Mouse (Mus musculus) heart, embryonic 13.5 days (tissue): ENCODE measurements around the gene Gm5475. TPM values are rescaled to one million over a fixed set of nuclear protein-coding genes. Genes with fewer than 3 reads are reported as not detected.

ENCODE experiments used
- ATAC-seq: fragments of 200-750 bp; cut with Nextera tagmentation; 2 replicates; pipeline ENCODE4 v1.8.0; 2017; ENCODE audit warnings: moderate TSS enrichment; ENCODE audit not compliant: insufficient number of reproducible peaks, low FRiP score, low TSS enrichment; ENCODE audit errors: extremely low read depth
- H3K27ac ChIP-seq: fragments of 300-500 bp; sonication (generic); replicated peaks from 2 replicates; pipeline ENCODE4 v1.5.1; 2015; ENCODE audit warnings: moderate library complexity, mild to moderate bottlenecking, inconsistent platforms
- H3K27me3 ChIP-seq: fragments of 300-500 bp; sonication (generic); replicated peaks from 2 replicates; pipeline ENCODE4 v1.6.1; 2015; ENCODE audit warnings: mild to moderate bottlenecking, inconsistent platforms
- H3K36me3 ChIP-seq: fragments of 300-500 bp; sonication (generic); 2 replicates; pipeline ENCODE4 v1.6.1; 2015; ENCODE audit warnings: mild to moderate bottlenecking, inconsistent platforms
- H3K4me1 ChIP-seq: fragments of 300-500 bp; sonication (generic); 2 replicates; pipeline ENCODE4 v1.6.1; 2015; ENCODE audit warnings: inconsistent platforms
- H3K4me2 ChIP-seq: fragments of 300-500 bp; sonication (generic); 2 replicates; pipeline ENCODE4 v1.6.1; 2015; ENCODE audit warnings: inconsistent platforms, mild to moderate bottlenecking, moderate library complexity
- H3K4me3 ChIP-seq: fragments of 300-500 bp; sonication (generic); 2 replicates; pipeline ENCODE4 v1.5.1; 2015; ENCODE audit warnings: moderate library complexity, mild to moderate bottlenecking, inconsistent platforms
- H3K9ac ChIP-seq: fragments of 300-500 bp; sonication (generic); 2 replicates; pipeline ENCODE4 v1.6.1; 2015; ENCODE audit warnings: inconsistent platforms, mild to moderate bottlenecking, moderate library complexity
- H3K9me3 ChIP-seq: fragments of 300-500 bp; sonication (generic); 2 replicates; pipeline ENCODE4 v1.6.1; 2016; ENCODE audit warnings: inconsistent platforms
- WGBS: fragments of 180-500 bp; shearing (Covaris S2); methylation state at CpG from one replicate; pipeline ENCODE4 v1.1.7; 2015; ENCODE audit warnings: mixed read lengths; 5-methylcytosine and 5-hydroxymethylcytosine counted together
- polyA plus RNA-seq: library from polyadenylated mRNA; unstranded; fragments of >200 nt; fragmentation: Nextera tagmentation; extraction: Ambion mirVana; gene quantifications from 2 replicates; pipeline ENCODE4 v1.2.1, GENCODE M21; 2015

Gm5475 gene
- polyA plus RNA-seq, 1 experiment from 2014 or later = 0.05 TPM

DNA sequence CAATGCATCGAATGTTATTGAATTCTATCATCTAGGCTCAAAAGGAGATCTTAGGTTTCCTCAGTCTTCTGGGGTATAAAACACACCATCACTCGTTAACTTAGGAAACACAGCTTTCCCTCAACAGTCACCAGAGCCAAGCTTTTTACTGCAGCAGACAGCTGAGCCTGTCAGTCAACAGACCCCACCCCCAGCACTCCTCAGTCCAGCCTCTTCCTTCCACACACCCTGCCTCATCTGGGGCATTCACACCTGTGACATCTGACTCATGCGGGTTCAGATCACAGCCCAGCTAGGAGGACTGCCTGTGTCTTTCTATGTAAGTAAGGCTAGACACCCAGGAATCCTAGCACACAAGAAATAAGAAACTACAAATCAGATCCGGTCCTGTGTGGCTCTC, 7.9 kb upstream of the Gm5475 start:
- H3K4me1 ChIP-seq = peaks cover 44% of the 10 kb centered on the region
- no peak overlapping the region for H3K4me3 ChIP-seq
- no peak for ATAC-seq
- no peak overlapping the region for H3K4me2 ChIP-seq
- peaks cover 26% of the 10 kb centered on the region for H3K36me3 ChIP-seq
- H3K9ac ChIP-seq = no peak overlapping the region
- H3K27ac ChIP-seq = no peak overlapping the region
- H3K27me3 ChIP-seq = no peaks in the 10 kb centered on the region
- WGBS = 58% methylated on average over 4 of the region's 4 CpGs
- H3K9me3 ChIP-seq = no peaks in the 10 kb centered on the region

DNA sequence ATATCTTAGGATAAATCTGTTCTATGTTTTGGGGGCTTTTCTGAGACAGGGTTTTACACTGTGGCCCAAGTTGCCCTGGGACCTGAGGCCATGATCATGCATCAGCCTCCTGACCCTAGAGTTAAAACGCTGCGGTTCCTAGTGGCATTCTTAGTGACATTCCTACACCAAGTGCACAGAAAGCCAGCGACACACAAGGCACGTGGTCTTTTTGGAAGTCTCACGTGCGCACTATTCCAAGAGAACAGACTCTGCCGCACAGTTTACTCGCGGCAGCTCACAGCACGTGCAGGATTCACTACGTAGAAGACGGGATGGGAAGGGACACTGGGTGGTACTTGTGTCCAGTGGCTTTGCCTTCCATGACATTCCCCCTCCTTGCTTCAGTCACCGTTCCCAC, 7.0 kb upstream of the Gm5475 start:
- no peak overlapping the region for H3K27ac ChIP-seq
- peaks cover 53% of the 10 kb centered on the region for H3K4me1 ChIP-seq
- H3K4me2 ChIP-seq = no peak overlapping the region
- H3K9me3 ChIP-seq = no peaks in the 10 kb centered on the region
- no peak overlapping the region for H3K4me3 ChIP-seq
- no peak for ATAC-seq
- H3K36me3 ChIP-seq = peaks cover 17% of the 10 kb centered on the region
- no peaks in the 10 kb centered on the region for H3K27me3 ChIP-seq
- 81% methylated on average over 13 of the region's 13 CpGs for WGBS
- H3K9ac ChIP-seq = no peak overlapping the region

DNA sequence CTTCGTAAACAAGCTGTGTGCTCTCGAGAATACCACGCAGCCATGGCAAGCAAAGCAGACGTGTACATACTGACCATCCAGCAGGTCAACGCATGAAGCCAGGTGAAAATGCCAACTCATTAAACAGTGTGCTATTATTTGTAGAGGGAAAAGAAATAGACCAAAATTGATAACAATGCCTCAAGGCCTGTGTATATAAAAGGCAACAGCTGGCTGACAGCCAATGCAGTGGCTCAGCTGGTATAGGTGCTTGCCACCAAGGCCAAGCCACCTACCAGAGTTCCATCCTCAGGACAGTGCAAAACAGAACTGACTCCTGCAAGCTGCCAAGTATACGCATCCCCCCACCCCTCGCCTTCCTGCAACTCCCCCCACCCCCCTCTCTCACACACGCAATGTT, 6.3 kb upstream of the Gm5475 start:
- Histone ChIP-seq H3K27ac (no peak overlapping the region), H3K4me1 (peaks cover 60% of the 10 kb centered on the region)
- WGBS = 87% methylated on average over 8 of the region's 8 CpGs

DNA sequence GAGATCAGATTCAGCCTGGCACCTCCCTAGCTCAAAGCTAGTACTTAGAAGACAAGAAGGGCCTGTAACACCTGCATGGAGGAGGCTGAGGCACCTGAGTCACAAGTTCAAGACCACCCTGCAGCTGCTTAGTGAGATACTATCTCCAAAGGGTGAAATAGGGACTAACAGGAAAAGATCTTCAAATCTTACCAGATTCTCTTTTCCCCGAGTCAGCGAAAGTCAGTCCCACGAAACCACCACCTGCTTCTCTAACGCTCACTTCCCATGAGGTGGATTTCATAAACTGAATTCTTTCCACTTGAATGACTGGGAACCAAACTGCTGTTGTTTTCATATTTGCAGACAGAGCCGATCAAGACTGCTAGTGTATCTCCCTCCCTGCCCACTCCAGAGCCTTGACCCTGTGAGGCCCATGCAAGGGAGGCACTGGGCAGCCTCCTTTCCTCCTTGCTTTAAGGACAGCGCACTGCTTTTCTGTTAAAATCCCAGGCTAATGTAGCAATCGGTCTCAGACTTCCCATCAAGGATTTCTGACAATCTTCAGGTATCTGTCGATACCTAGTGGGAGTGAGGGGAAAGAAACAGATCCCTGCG, 4.0 kb upstream of the Gm5475 start:
- peaks cover 70% of the 10 kb centered on the region for H3K4me1 ChIP-seq
- H3K4me2 ChIP-seq = 0 out of 2 replicates have a peak overlapping the region, but pooled peaks have one; percentile 100
- ATAC-seq = no peak
- no peaks in the 10 kb centered on the region for H3K27me3 ChIP-seq
- no peaks in the 10 kb centered on the region for H3K9me3 ChIP-seq
- H3K36me3 ChIP-seq = no peaks in the 10 kb centered on the region
- 77% methylated on average over 9 of the region's 9 CpGs for WGBS
- H3K27ac ChIP-seq = no peak overlapping the region
- H3K4me3 ChIP-seq = no peak overlapping the region
- H3K9ac ChIP-seq = no peak overlapping the region; the same call in 1 of the 2 replicates

More for the DNA sequence above, 6.3 kb upstream of the Gm5475 start:
- peaks cover 9% of the 10 kb centered on the region for H3K36me3 ChIP-seq
- H3K27me3 ChIP-seq = no peaks in the 10 kb centered on the region
- H3K9me3 ChIP-seq = no peaks in the 10 kb centered on the region
- H3K4me3 ChIP-seq = no peak overlapping the region
- no peak overlapping the region for H3K4me2 ChIP-seq
- no peak overlapping the region for H3K9ac ChIP-seq
- no peak for ATAC-seq

DNA sequence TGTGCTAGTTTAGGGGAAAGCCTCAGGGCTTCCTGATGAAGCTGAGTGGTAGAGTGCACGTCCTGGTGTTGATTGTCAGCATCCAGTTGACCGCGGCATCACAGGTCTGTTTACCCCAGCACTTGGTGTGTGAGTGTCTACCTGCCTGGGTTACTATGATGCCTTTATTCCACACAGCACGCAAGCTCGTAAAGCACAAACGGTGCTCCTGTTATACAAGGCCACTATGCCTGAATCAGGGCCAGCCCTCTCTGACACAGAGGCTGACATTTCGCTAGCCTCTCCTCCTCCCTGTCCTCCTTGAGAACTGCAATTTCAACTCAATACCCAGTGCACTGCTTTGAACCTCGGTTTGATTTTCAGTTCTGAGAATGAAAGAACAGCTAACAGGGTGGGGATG, 2.6 kb upstream of the Gm5475 start:
- WGBS = 61% methylated on average over 8 of the region's 8 CpGs
- Histone ChIP-seq H3K9ac (peak overlapping the region; percentile 64), H3K4me2 (peak overlapping the region; percentile 100)

DNA sequence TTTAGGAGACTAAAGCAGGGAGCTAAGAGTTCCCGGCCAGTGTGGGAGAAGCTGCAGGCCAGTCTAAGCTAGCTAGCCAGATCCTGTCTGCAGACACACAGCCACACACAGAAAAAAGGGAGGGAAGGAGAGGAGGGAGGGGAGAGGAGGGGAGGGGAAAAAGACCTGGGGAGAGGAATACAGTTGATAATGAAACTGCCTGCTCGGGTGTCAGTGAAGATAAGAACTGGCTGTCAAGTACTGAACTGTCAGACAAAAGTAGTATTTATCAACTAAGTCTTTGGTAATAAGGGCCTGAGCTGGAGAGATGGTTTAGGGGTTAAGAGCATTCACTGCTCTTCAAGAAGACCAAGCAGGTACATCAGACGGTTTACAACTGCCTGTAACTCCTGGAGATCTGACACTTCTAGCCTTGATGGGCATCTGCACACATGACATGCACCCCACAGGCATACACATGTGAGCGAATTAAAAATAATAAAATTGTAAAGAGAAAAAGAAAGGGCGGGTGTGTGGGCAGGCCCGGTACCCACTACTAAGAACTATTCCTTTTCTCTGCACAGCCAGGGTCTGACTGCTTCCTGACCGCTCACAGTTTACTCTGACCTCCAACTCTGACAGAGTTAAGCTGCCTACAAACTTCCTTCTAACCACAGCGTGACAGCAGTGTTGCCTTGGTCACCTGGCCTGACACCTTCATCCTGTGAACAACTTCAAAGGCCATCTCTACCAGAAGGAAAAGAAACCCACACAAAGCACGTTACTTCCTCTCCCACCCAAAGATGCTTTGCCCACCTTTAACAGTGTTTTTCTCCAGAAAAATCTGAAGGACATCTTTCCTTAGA, 1.8 kb upstream of the Gm5475 start:
- no peaks in the 10 kb centered on the region for H3K36me3 ChIP-seq
- H3K4me3 ChIP-seq = peak overlapping the region; percentile 96
- 43% methylated on average over 9 of the region's 9 CpGs for WGBS
- peak overlapping the region; percentile 100 for H3K4me2 ChIP-seq
- no peaks in the 10 kb centered on the region for H3K9me3 ChIP-seq
- H3K27ac ChIP-seq = peak overlapping the region; percentile 70
- H3K4me1 ChIP-seq = peaks cover 67% of the 10 kb centered on the region
- H3K27me3 ChIP-seq = peaks cover 13% of the 10 kb centered on the region
- H3K9ac ChIP-seq = peak overlapping the region; percentile 64
- no peak for ATAC-seq

More for the DNA sequence above, 2.6 kb upstream of the Gm5475 start:
- H3K27ac ChIP-seq = peak overlapping the region; percentile 70
- H3K36me3 ChIP-seq = no peaks in the 10 kb centered on the region
- ATAC-seq = no peak
- peaks cover 71% of the 10 kb centered on the region for H3K4me1 ChIP-seq
- peaks cover 5% of the 10 kb centered on the region; the same call in 1 of the 2 replicates for H3K27me3 ChIP-seq
- H3K4me3 ChIP-seq = peak overlapping the region; percentile 96
- H3K9me3 ChIP-seq = no peaks in the 10 kb centered on the region

DNA sequence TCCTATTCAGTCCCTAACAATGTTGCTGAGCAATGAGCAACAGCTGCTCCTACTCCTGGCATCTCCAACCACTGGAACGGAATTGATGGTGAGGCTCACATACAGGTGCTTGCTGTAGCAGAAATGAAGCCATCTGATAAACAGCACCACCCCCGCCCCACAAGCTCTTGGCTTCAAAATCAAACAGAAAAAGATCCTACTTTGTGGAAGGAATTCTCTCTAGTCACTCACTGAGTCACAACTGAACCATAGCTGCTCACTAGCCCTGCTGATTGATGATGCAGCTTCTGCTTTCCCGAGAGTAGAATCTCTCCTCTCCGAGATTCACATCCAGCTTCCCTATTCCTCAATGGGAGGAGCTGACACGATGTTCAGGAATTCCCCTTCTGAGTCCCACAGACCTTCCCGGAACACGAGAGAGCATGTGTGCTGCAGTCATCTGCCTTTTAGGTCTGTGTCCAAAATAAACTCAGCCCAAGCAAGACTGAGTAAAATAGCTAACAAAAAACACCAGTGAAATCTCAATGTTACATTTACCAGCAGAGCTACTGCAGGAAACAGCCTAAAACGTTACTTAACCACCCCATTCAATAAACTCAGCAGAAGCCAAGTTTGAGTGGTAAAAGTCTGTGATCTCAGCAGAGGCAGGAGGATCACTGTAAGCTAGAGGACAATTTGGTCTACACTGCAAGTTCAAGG, 739 bp upstream of the Gm5475 start:
- peak overlapping the region; percentile 100 for H3K4me2 ChIP-seq
- 32% methylated on average over 8 of the region's 8 CpGs for WGBS
- ATAC-seq = no peak
- peaks cover 23% of the 10 kb centered on the region for H3K27me3 ChIP-seq
- H3K27ac ChIP-seq = peak overlapping the region; percentile 16; the same call in 1 of the 2 replicates
- H3K4me1 ChIP-seq = peaks cover 58% of the 10 kb centered on the region
- H3K4me3 ChIP-seq = peak overlapping the region; percentile 96
- H3K36me3 ChIP-seq = no peaks in the 10 kb centered on the region
- peak overlapping the region; percentile 97 for H3K9ac ChIP-seq
- no peaks in the 10 kb centered on the region for H3K9me3 ChIP-seq

DNA sequence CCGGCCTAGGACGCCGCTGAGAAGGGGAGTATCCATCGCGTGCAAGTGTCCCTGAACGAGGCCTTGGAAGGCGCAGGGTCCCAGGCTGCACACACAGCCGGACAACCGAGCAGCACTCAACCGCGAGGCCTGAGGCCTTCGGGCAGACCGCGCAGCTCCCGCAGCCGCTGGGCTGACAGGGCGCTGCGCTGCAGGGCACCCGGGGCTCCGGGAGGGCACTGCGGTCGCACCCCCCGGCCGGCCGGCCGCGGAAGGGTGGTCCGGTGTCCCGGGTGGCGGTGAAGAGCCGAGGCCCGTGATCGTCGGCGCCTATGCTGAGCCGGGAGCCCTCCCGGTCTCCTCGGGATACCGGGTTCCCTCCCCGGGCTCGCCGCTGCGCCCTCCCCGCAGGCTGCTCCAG, 529 bp downstream of the Gm5475 start:
- no peaks in the 10 kb centered on the region for H3K36me3 ChIP-seq
- WGBS = under 1% methylated on average over 33 of the region's 44 CpGs
- H3K27me3 ChIP-seq = peaks cover 25% of the 10 kb centered on the region
- H3K4me3 ChIP-seq = peak overlapping the region; percentile 96
- peak overlapping the region; percentile 97 for H3K9ac ChIP-seq
- H3K4me2 ChIP-seq = peak overlapping the region; percentile 100
- H3K9me3 ChIP-seq = no peaks in the 10 kb centered on the region
- H3K27ac ChIP-seq = peak overlapping the region; percentile 60; the same call in 1 of the 2 replicates
- ATAC-seq = peak; percentile 61
- peaks cover 58% of the 10 kb centered on the region for H3K4me1 ChIP-seq

DNA sequence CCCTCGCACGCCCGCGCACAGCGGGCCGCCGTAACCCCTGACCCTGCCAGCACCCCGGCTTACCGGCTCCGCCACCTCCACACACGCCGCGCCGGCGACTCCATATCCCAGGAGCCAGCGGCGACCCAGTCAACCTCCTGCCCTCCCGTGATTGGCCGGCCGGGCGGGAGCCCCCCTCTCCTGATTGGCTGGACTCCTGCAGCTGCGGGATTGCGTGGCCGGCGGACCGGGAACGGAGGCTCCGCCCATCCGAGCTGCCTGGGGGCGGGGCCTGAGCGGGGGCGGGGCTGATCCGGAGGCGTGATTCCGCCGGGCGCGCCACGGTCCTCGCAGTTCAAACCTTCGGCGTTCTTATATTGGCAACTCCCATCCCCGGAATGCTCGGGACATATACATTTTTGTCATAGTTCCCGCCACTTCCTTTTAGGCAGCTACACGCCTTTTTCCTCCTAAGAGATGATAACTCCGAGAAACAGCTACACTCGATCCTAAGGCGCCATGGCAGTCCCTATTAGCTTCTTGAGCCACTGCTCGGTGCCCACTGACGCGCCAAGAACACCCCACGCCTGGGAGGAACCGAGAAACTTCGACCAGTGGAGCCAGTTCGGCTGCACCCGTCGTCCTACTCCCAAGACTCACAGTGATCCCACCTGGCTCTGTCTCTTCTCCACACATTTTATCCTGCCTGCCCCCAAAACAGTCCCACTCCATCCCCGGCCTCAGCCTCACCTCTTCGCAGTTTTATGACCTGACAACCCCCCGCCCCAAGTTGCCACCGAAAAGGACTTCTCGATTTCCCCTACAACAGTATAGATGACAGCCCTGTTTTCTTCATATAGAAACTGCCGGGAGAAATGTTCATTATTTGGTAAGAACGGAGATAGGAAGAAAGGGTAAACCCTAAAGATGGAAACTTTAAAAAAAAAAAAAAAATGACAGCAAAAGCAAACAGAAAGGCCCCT, 1.2 kb downstream of the Gm5475 start:
- no peaks in the 10 kb centered on the region for H3K9me3 ChIP-seq
- H3K4me3 ChIP-seq = peak overlapping the region; percentile 96
- H3K27ac ChIP-seq = peak overlapping the region; percentile 60; the same call in 1 of the 2 replicates
- peaks cover 52% of the 10 kb centered on the region for H3K4me1 ChIP-seq
- peaks cover 25% of the 10 kb centered on the region for H3K27me3 ChIP-seq
- H3K36me3 ChIP-seq = no peaks in the 10 kb centered on the region
- ATAC-seq = peak; percentile 97
- peak overlapping the region; percentile 97 for H3K9ac ChIP-seq
- H3K4me2 ChIP-seq = peak overlapping the region; percentile 100
- under 1% methylated on average over 65 of the region's 65 CpGs for WGBS

DNA sequence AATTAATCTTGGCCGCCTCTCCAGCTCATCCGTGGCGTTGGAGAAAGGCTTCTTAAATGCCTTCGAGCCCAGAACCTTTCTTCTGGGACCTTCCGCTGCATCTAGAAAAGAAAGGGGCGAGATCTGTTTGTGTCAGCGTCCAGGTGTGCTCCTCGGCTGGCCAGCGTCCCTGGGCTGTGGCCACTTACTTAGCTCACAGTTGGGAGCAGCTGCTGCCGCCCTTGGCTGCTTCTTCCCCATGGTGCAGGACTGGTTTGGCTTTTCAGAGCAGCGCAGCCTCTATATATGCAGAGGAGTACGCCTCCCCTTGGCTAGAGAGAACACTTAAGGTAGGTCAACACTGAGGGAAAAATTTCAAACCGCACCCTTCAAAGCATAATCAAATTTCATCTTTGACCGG, 2.0 kb downstream of the Gm5475 start:
- H3K4me1 ChIP-seq = peaks cover 51% of the 10 kb centered on the region
- peak overlapping the region; percentile 96 for H3K4me3 ChIP-seq
- ATAC-seq = no peak
- 5% methylated on average over 14 of the region's 14 CpGs for WGBS
- H3K9ac ChIP-seq = peak overlapping the region; percentile 78
- H3K27ac ChIP-seq = no peak overlapping the region
- H3K9me3 ChIP-seq = no peaks in the 10 kb centered on the region
- peaks cover 25% of the 10 kb centered on the region for H3K27me3 ChIP-seq
- H3K4me2 ChIP-seq = peak overlapping the region; percentile 100
- H3K36me3 ChIP-seq = no peaks in the 10 kb centered on the region
